Mouse (Mus musculus) hindbrain, embryonic 16.5 days (tissue): ENCODE measurements around the gene N4bp2l1. TPM values are rescaled to one million over a fixed set of nuclear protein-coding genes. Genes with fewer than 3 reads are reported as not detected.

Experiments used
- ATAC-seq: fragments of 200-750 bp; cut with Nextera tagmentation; 2 replicates; pipeline ENCODE4 v1.8.0; 2017; ENCODE audit warnings: moderate TSS enrichment, moderate library complexity
- H3K27ac ChIP-seq: fragments of 300-500 bp; sonication (generic); 2 replicates; pipeline ENCODE4 v1.5.1; 2014; ENCODE audit warnings: low read depth, mild to moderate bottlenecking, control low read depth, low read length, moderate library complexity
- H3K27me3 ChIP-seq: fragments of 300-500 bp; sonication (generic); replicated peaks from 2 replicates; pipeline ENCODE4 v1.6.1; 2014; ENCODE audit warnings: low read length; ENCODE audit not compliant: control insufficient read depth, insufficient read depth
- H3K36me3 ChIP-seq: fragments of 300-500 bp; sonication (generic); 2 replicates; pipeline ENCODE4 v1.6.1; 2014; ENCODE audit warnings: mild to moderate bottlenecking, low read length, moderate library complexity, mixed read lengths; ENCODE audit not compliant: control insufficient read depth, insufficient read depth
- H3K4me1 ChIP-seq: fragments of 300-500 bp; sonication (generic); 2 replicates; pipeline ENCODE4 v1.6.1; 2014; ENCODE audit warnings: low read depth, low read length; ENCODE audit not compliant: control insufficient read depth, insufficient read depth
- H3K4me2 ChIP-seq: fragments of 300-500 bp; sonication (generic); 2 replicates; pipeline ENCODE4 v1.6.1; 2014; ENCODE audit warnings: mild to moderate bottlenecking, low read length, control low read depth, moderate library complexity
- H3K4me3 ChIP-seq: fragments of 300-500 bp; sonication (generic); 2 replicates; pipeline ENCODE4 v1.5.1; 2014; ENCODE audit warnings: mild to moderate bottlenecking, low read length, control low read depth, moderate library complexity
- H3K9ac ChIP-seq: fragments of 300-500 bp; sonication (generic); 2 replicates; pipeline ENCODE4 v1.6.1; 2014; ENCODE audit warnings: low read depth, mild to moderate bottlenecking, control low read depth, low read length, moderate library complexity
- H3K9me3 ChIP-seq: fragments of 300-500 bp; sonication (generic); 2 replicates; pipeline ENCODE4 v1.6.1; 2014; ENCODE audit warnings: mild to moderate bottlenecking, low read length, moderate library complexity; ENCODE audit not compliant: control insufficient read depth
- WGBS: fragments of 180-500 bp; shearing (Covaris S2); extraction: QIAGEN DNeasy Blood & Tissue Kit; methylation state at CpG from one replicate; pipeline ENCODE4 v1.1.7; 2014; 5-methylcytosine and 5-hydroxymethylcytosine counted together
- polyA plus RNA-seq: library from polyadenylated mRNA; unstranded; fragments of >200 nt; fragmentation: Nextera tagmentation; extraction: Ambion mirVana; gene quantifications from 2 replicates; pipeline ENCODE4 v1.2.1, GENCODE M21; 2015

The N4bp2l1 gene
- polyA plus RNA-seq, 1 experiment from 2014 or later = 20.0 TPM

DNA sequence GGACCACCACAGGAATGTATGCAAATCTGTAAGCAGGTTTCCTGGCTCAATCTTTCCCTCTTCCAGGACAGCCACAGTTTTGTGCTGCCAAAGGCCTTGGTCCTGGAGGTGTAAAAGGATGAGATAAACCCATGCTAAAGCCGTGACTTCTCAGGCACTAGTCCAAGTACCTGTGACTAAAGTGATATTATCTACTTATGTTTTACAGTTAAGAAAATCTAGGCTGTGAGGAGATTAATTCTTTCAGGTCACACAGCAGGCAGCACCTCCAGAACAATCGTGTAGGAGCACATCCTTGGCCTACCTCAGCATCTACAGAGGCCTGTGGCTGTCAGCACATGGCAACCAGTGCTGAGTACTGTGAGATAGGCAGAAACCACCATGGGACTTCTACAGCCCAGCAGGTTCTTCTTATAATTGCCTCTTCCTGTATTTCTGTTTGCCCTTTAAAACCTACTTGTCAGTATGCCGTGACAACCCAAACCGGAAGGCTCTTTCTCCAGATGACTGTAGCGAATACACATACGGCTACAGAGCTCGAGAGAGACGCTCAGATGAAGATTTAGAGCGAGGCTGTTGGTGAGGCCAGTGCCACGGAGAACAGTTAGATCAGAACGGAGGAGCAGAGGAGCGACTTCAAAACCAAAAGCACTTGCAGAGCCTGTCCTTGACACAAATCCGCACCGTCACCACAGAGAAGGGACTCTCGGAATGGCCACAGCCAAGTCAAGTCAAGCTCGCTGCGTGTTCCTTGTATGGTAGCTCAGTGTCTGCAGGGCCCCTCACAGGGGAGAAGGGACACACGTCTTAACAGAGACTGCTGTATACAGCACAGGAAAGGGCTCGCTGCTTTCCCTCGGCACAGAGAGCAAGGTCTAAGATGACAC is 3.8 kb upstream of the N4bp2l1 start:
- 73% methylated on average over 20 of the region's 20 CpGs for WGBS
- H3K4me2 ChIP-seq = no peak overlapping the region
- H3K9me3 ChIP-seq = no peaks in the 10 kb centered on the region
- H3K27me3 ChIP-seq = no peaks in the 10 kb centered on the region
- H3K4me1 ChIP-seq = peaks cover 8% of the 10 kb centered on the region
- H3K4me3 ChIP-seq = no peak overlapping the region
- H3K9ac ChIP-seq = no peak overlapping the region
- peak overlapping the region; percentile 63 for H3K27ac ChIP-seq
- H3K36me3 ChIP-seq = no peaks in the 10 kb centered on the region
- peak; percentile 55; the same call in 1 of the 2 replicates for ATAC-seq

DNA sequence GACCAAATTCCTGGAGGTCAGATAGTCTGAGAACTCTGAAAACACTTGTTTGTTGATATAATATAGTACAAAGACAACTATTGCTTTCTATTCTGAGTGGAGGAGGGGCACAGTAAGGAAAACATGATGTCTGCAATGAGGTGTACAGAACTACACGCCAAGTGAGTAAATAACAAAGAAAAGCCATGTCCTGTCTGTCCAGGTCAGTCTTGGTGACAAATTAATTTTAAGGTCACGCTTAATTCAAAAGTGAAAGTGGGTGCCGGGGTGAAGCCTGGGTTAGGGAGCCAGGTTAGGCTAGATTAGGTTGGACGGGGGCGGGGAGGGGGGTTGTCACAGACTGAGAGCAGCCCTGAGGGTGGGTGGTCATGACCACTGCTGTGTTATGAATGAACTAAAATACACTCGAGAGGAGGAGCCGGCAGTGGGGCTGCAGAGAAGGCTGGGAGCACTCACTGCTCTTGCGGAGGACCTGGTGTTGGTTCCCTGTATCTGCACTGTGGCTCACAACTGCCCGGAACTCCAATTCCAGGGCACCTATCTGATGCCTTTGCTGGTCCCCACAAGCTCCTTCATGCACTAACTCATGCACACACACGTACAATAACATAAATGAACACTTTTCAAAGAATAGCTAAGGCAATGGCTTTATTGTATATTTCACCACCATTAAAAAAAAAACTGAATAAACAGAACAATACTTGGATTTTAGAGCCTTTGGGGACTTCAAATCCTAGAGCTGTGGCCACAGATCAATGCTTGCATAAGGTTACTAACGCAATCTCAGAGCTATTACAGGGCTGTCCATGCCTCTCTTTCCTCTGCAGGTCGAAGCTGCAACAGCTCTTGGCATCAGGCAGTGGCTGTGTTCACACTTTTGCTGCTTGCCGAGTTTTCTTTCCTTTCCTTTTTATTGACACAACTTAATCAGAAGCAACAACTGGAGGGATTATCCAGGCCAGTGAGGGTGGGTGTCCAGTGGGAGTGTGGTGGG is 2.6 kb upstream of the N4bp2l1 start:
- no peak overlapping the region for H3K9ac ChIP-seq
- H3K27ac ChIP-seq = no peak overlapping the region
- no peaks in the 10 kb centered on the region for H3K36me3 ChIP-seq
- no peak overlapping the region for H3K4me2 ChIP-seq
- no peaks in the 10 kb centered on the region for H3K9me3 ChIP-seq
- ATAC-seq = no peak
- WGBS = 65% methylated on average over 13 of the region's 13 CpGs
- peaks cover 12% of the 10 kb centered on the region for H3K4me1 ChIP-seq
- H3K27me3 ChIP-seq = no peaks in the 10 kb centered on the region
- H3K4me3 ChIP-seq = no peak overlapping the region

DNA sequence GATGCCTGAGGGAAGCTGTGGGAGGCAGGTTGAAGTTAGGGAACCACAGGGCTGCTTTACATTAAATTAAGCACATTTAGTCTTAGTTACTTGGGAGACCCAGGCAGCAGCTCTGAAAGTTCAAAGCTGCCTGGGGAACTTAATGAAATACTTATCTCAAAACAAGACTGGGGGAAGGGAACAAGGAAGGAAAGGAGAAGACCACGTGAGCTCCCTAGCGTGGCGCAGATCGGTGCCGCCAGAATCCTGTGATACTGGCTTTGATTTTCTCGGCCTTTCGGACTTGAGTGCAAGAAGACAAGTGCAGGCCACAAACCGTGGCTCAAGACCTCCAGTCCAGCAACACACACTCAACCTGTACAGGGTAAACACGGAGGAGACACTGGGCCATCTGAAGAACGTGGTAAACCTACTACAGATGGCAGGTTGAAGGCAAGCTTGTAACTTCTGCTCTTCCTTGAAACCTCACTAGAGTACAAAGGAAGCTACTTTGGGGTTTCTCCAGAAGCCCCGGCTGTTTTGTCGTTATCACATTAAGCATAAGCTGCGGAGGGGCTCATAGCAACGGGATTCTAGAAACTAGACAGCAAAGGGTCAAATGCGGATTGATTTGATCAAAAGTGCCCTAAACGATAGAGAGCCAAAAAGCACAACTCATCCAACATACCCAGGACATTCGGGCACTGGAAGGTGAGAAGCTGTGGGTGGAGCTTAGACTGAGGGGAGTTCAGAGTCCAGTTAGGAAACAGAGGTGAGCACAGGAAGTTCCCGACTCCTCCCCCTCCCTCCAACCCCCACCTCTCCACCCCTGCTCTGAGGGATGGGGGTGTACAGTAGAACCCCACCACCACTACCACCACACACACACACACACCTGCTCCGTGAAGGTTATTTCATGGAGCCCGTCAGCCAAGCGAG is 1.5 kb upstream of the N4bp2l1 start:
- Histone ChIP-seq H3K27ac (no peak overlapping the region), H3K9ac (no peak overlapping the region), H3K4me2 (no peak overlapping the region), H3K4me3 (no peak overlapping the region), H3K9me3 (no peaks in the 10 kb centered on the region), H3K4me1 (peaks cover 13% of the 10 kb centered on the region), H3K27me3 (no peaks in the 10 kb centered on the region), H3K36me3 (no peaks in the 10 kb centered on the region)
- no peak for ATAC-seq
- 76% methylated on average over 21 of the region's 21 CpGs for WGBS

DNA sequence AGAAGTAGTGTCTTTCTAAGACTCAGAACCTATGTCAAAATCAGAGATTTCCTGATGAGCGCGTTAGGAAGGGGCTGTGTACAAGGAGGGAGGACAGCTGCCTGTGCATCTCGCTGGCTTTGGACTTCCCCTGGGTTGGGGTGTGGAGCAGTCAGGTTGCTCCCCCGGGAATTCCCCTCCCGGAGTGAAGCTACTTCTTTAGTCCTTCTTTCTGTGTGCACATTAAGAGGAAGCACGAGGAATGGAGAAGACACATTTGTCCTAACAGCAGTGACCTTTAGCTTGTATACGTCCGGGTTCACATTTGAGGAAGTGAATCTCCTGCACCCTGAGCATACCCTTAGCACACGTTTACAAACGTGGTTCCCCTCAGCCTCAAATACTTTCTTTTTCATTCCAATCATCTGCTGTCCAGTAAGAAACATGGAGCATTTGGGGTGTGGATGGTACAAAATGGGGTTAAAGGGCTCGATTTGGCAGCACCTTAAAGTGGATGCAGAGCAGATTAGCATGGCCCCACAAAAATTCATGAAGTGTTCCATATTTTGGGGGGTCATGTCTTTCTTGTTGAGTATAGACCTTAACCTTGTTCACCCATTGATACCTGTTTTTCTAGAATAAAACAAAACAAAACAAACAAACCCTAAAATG is 1.5 kb downstream of the N4bp2l1 start:
- H3K36me3 ChIP-seq = no peaks in the 10 kb centered on the region
- H3K9me3 ChIP-seq = no peaks in the 10 kb centered on the region
- 56% methylated on average over 11 of the region's 11 CpGs for WGBS
- H3K4me3 ChIP-seq = no peak overlapping the region
- no peak overlapping the region for H3K4me2 ChIP-seq
- no peak for ATAC-seq
- H3K4me1 ChIP-seq = peaks cover 12% of the 10 kb centered on the region
- no peak overlapping the region for H3K27ac ChIP-seq
- H3K9ac ChIP-seq = no peak overlapping the region
- no peaks in the 10 kb centered on the region for H3K27me3 ChIP-seq

DNA sequence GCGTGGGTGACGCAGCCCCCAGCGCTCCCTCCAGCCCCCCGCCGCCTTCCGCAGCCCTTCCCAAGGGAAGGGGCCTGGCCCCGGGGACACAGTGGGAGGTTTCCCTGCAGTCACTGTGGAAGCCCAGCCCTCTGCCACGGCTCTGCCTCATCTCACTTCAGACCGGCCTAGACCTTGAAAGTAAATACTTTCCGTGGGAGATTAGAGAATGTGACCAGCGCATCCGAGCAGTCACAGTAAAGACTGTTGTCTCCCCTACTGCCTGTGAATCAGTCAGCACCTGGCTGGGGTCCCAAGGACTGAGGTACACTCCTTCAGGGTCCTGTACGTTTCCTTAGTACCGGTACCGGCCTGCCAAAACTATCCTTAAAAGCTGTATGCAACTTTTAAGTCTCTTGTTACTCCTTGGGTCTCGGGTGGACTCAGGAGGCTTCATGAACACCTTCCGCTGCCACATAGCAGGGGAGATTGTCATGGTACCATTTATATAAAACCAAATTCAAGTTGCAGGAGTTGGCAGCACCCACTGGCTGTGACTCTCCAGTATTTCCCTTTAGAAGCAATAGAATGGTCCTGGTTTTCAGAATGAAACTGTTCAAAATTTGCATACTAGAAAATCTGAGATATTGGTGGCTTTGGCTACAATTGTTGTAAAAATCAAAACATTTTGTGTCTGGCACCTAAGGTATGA is 2.2 kb downstream of the N4bp2l1 start:
- H3K4me2 ChIP-seq = peak overlapping the region; percentile 98
- no peaks in the 10 kb centered on the region for H3K36me3 ChIP-seq
- ATAC-seq = peak; percentile 73
- H3K4me1 ChIP-seq = peaks cover 12% of the 10 kb centered on the region
- WGBS = 6% methylated on average over 17 of the region's 17 CpGs
- peak overlapping the region; percentile 92 for H3K4me3 ChIP-seq
- H3K27ac ChIP-seq = peak overlapping the region; percentile 69; the same call in 1 of the 2 replicates
- H3K9ac ChIP-seq = peak overlapping the region; percentile 90
- no peaks in the 10 kb centered on the region for H3K27me3 ChIP-seq
- no peaks in the 10 kb centered on the region for H3K9me3 ChIP-seq

DNA sequence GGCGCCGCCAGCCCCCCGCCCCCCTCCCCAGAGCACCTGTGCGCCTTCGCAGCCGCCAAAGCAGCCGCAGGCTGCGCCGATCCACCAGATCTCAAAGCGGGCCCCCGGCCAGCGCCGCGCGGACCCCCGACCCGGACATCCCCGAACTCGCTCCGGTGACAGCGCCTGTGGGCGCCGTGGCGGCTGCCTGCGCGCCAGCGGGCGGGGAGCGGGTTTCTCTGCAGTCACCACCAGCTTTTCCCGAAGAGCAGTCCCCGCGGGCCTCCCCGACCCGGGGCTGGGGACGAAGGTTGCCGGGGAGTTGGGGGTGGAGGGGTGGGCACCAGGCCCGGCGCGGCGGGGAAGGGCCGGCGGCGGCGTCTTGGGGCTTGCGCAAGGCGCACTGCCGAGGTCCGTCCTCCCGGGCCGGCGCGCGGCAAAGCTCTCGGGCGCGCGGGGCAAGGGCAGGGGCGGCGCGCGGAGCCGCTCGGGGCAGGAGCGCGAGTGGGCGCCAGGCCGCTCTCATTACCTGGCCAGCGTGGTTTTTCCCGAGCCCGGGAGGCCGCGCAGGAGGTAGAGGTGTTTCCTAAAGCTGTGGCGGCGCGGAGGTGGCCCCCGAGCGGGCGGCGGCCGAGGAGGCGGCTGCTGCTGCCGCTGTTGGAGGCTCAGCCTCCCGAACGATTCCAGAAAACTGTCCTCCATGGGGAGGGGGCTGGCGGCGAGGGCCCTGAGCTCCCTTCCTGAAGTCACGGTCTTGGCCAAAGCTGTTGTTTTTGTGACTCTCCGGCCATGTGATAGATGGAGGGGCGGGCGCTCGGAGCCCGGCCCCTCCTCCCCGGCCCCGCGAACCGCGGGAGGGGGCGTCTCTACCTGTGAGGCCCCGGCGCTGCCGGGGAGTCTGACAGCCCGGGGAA is 3.0 kb downstream of the N4bp2l1 start:
- Histone ChIP-seq H3K9me3 (no peaks in the 10 kb centered on the region), H3K9ac (peak overlapping the region; percentile 90), H3K4me3 (peak overlapping the region; percentile 92), H3K4me1 (peaks cover 12% of the 10 kb centered on the region), H3K27me3 (no peaks in the 10 kb centered on the region), H3K27ac (peak overlapping the region; percentile 69), H3K4me2 (peak overlapping the region; percentile 98), H3K36me3 (no peaks in the 10 kb centered on the region)
- WGBS = under 1% methylated on average over 67 of the region's 102 CpGs
- ATAC-seq = peak; percentile 89

DNA sequence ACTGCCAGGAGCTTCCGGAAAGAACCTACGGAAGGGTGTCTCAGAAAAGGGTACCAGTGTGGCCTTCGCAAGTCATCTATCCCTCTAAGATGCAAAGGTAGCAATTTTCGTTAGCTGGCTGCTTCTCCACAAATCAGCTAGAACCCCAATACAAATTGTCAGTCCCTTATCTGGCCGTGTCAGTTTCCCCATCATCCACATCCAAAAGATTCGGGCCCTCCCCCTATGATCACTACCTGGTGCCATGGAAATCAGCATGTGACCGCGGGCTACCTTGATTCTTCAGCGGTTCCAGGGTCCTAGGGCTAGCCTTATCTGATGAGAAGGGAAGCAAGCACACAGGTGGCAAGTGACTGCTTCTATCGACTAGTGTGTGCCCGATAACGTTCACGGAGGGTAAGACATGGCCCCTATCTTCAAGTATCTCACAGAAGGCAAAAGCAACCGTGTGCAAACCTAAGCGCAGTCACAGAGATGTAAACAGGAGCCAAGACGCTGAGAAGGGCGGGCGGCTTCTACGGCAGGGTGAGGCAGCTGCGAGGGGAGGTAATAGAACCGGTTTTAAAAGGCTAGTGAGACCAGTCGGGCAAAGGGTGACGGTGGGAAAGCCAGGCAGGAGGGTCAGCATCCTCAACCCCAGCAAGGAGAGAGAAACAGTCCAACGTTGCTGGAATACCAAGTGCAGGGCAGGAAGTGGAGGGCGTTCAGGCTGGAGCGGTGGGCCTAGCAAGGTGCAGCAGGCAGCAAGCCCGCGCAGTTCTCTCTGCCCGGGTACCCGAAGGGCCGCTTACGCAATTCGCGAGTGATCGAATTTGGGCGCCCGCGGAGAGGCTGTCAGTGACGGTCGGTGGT is 3.9 kb downstream of the N4bp2l1 start:
- peak overlapping the region; percentile 69 for H3K27ac ChIP-seq
- H3K9me3 ChIP-seq = no peaks in the 10 kb centered on the region
- 11% methylated on average over 37 of the region's 40 CpGs for WGBS
- H3K9ac ChIP-seq = peak overlapping the region; percentile 90
- peak overlapping the region; percentile 92 for H3K4me3 ChIP-seq
- peaks cover 12% of the 10 kb centered on the region for H3K4me1 ChIP-seq
- peak overlapping the region; percentile 98 for H3K4me2 ChIP-seq
- ATAC-seq = peak; percentile 63
- H3K36me3 ChIP-seq = no peaks in the 10 kb centered on the region
- no peaks in the 10 kb centered on the region for H3K27me3 ChIP-seq
